Mouse (Mus musculus): ENCODE measurements around the gene D11Wsu47e. TPM values are rescaled to one million over a fixed set of nuclear protein-coding genes. Genes with fewer than 3 reads are reported as not detected.

D11Wsu47e gene
- 20.6 and 21.7 TPM in 2 replicates for polyA plus RNA-seq (2015; fragmentation: Nextera tagmentation; extraction: Ambion mirVana)

DNA sequence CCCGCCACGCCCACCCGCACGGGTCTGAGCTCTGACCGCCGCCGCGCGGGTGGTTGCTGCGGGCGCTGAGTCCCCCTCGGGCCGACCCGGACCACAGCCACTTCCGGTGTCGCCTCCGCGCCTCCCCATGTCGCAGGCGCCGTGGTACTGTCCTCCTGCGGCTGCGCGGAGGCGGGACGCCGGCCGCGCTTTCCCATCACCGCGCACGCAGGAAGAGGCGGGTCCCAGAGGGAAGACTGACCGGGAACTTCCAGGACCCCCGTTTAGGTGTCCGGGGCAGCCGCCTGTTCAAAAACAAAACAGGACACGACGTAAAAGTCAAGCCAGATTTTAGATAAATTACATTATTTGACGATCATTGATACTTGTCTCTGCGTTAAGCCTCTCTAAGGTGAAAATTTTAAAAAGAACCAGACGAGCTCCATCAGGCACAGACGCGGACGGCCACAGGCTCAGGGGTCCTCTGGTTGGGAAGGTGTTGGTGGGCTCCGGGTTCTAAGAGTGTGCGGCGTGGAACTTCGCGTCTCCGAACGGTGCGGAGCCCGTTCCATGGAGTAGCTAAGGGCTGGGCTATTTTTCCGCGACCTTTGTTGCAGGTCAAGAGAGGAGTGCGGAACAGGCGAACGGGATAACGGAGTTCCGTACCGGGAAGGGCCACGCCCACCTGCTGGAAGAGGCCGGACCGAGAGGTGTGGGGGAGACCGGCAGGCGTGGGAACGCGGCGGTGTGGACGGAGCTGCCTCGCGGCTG, at the start of gene D11Wsu47e, which contains the start of gene Fam104a:
Gene D11Wsu47e, plus strand, starts transcription at position 456 of the 750 bp plus-strand sequence.
Gene Fam104a, minus strand, starts transcription at position 199 of the 750 bp plus-strand sequence.
- Histone ChIP-seq H3K4me3 (peak within 1 kb of the TSS; percentile 93), H3K9ac (peak within 1 kb of the TSS; percentile 91), H3K27me3 (no peaks in the 10 kb centered on the region), H3K9me3 (replicated peaks) (no peaks in the 10 kb centered on the region), H3K27ac (peak within 1 kb of the TSS; percentile 95), H3K4me1 (peaks cover 48% of the 10 kb centered on the region), H3K4me2 (peak within 1 kb of the TSS; percentile 94), H3K36me3 (ENCODE audit: poor library complexity, severe bottlenecking) (peaks cover 17% of the 10 kb centered on the region)
- under 1% methylated on average over 58 of the region's 73 CpGs for WGBS
- ATAC-seq = peak; percentile 96

DNA sequence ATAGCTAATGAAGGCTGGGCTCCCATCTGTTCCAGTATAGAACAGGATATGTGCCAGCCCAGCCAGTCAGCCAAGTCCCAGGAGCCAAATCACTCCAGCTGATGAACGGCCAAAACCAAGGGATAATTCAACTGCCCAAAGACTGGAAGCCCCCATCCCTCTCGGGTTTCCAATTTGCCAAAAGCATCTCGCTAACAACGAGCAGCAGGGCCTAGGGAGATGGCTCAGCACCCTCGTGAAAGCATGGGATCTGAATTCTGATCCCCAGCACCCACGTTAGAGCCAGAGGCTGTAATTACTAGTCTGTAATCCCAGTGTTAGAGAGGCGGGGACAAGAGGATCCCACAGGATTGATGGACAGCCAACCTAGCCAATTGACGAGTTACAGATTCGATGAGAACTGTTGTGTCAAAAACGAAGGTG, 49.5 kb upstream of the D11Wsu47e start:
- Histone ChIP-seq H3K9ac (no peak overlapping the region), H3K27me3 (no peaks in the 10 kb centered on the region), H3K36me3 (ENCODE audit: poor library complexity, severe bottlenecking) (no peaks in the 10 kb centered on the region), H3K4me1 (no peaks in the 10 kb centered on the region), H3K9me3 (replicated peaks) (no peaks in the 10 kb centered on the region), H3K4me3 (no peak overlapping the region), H3K27ac (no peak overlapping the region), H3K4me2 (no peak overlapping the region)
- ATAC-seq = peak; percentile 33; the same call in 1 of the 2 replicates
- WGBS = 62% methylated on average over 10 of the region's 10 CpGs

- WGBS = 93% methylated on average over 12 of the region's 12 CpGs
- H3K4me1 ChIP-seq = no peaks in the 10 kb centered on the region
- no peak overlapping the region for H3K4me3 ChIP-seq
- no peak overlapping the region for H3K27ac ChIP-seq
- H3K36me3 ChIP-seq (ENCODE audit: poor library complexity, severe bottlenecking) = no peaks in the 10 kb centered on the region
- no peaks in the 10 kb centered on the region for H3K9me3 ChIP-seq (replicated peaks)
- no peak overlapping the region for H3K9ac ChIP-seq
- no peaks in the 10 kb centered on the region for H3K27me3 ChIP-seq
- ATAC-seq = no peak
- no peak overlapping the region for H3K4me2 ChIP-seq
Measured at GRCm38 (mm10) chr11:113638680-113639079, 45.5 kb upstream of the D11Wsu47e start.

DNA sequence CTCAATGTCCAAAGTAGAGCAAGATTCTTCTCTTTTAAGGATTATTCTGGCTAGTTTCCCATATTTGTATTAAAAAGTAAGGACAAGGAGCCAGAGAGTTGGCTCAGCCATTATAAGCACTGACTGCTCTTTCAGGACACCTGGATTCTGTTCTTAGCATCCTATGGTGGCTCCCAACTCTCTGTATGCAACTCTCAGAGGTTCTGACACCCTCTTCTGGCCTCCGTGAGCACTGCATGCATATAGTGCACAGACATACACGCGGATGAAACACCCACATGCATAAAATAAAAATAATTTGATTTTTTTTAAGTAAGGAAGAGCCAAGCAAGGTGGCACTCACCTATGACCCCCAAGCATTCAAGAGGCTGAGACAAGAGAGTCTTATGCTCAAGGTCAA, 39.0 kb upstream of the D11Wsu47e start:
- Histone ChIP-seq H3K4me2 (no peak overlapping the region), H3K36me3 (ENCODE audit: poor library complexity, severe bottlenecking) (no peaks in the 10 kb centered on the region), H3K4me1 (peaks cover 16% of the 10 kb centered on the region), H3K27ac (no peak overlapping the region), H3K9ac (no peak overlapping the region), H3K4me3 (no peak overlapping the region), H3K9me3 (replicated peaks) (no peaks in the 10 kb centered on the region), H3K27me3 (no peaks in the 10 kb centered on the region)
- ATAC-seq = no peak
- WGBS = 88% methylated on average over 3 of the region's 3 CpGs

- Histone ChIP-seq H3K9ac (peak overlapping the region; percentile 41; the same call in 1 of the 2 replicates), H3K4me1 (peaks cover 31% of the 10 kb centered on the region), H3K4me3 (no peak overlapping the region), H3K4me2 (peak overlapping the region; percentile 40), H3K27me3 (no peaks in the 10 kb centered on the region), H3K27ac (no peak overlapping the region), H3K36me3 (ENCODE audit: poor library complexity, severe bottlenecking) (peaks cover 16% of the 10 kb centered on the region), H3K9me3 (replicated peaks) (no peaks in the 10 kb centered on the region)
- ATAC-seq = peak; percentile 20; the same call in 1 of the 2 replicates
- 3% methylated on average over 15 of the region's 15 CpGs for WGBS
Measured at GRCm38 (mm10) chr11:113648152-113648551, 36.1 kb upstream of the D11Wsu47e start.

GRCm38 (mm10) chr11:113648690-113649352, 35.4 kb upstream of the D11Wsu47e start, which contains the start of gene Cog1:
Gene Cog1, plus strand, starts transcription at chr11:113649169.
- H3K4me1 ChIP-seq = peaks cover 31% of the 10 kb centered on the region
- no peaks in the 10 kb centered on the region for H3K27me3 ChIP-seq
- H3K9ac ChIP-seq = peak within 1 kb of the TSS; percentile 91
- H3K27ac ChIP-seq = peak within 1 kb of the TSS; percentile 90
- ATAC-seq = no peak
- peak within 1 kb of the TSS; percentile 78 for H3K4me2 ChIP-seq
- H3K36me3 ChIP-seq (ENCODE audit: poor library complexity, severe bottlenecking) = peaks cover 23% of the 10 kb centered on the region
- peak within 1 kb of the TSS; percentile 92 for H3K4me3 ChIP-seq
- no peaks in the 10 kb centered on the region for H3K9me3 ChIP-seq (replicated peaks)
- WGBS = 44% methylated on average over 26 of the region's 26 CpGs

GRCm38 (mm10) chr11:113649353-113650210, 34.6 kb upstream of the D11Wsu47e start, which contains the start of gene Slc39a11:
Gene Slc39a11, minus strand, starts transcription at chr11:113650079.
- H3K9me3 ChIP-seq (replicated peaks) = no peaks in the 10 kb centered on the region
- H3K4me1 ChIP-seq = peaks cover 31% of the 10 kb centered on the region
- peak within 1 kb of the TSS; percentile 91 for H3K9ac ChIP-seq
- peak; percentile 80 for ATAC-seq
- H3K27ac ChIP-seq = peak within 1 kb of the TSS; percentile 90
- peak within 1 kb of the TSS; percentile 92 for H3K4me3 ChIP-seq
- H3K4me2 ChIP-seq = peak within 1 kb of the TSS; percentile 78
- WGBS = under 1% methylated on average over 71 of the region's 91 CpGs
- H3K36me3 ChIP-seq (ENCODE audit: poor library complexity, severe bottlenecking) = peaks cover 31% of the 10 kb centered on the region
- H3K27me3 ChIP-seq = no peaks in the 10 kb centered on the region

GRCm38 (mm10) chr11:113651206-113651906, 32.9 kb upstream of the D11Wsu47e start:
- no peaks in the 10 kb centered on the region for H3K27me3 ChIP-seq
- H3K9me3 ChIP-seq (replicated peaks) = no peaks in the 10 kb centered on the region
- no peak for ATAC-seq
- WGBS = 73% methylated on average over 22 of the region's 22 CpGs
- no peak overlapping the region; the same call in 1 of the 2 replicates for H3K4me3 ChIP-seq
- peak overlapping the region; percentile 78 for H3K4me2 ChIP-seq
- H3K36me3 ChIP-seq (ENCODE audit: poor library complexity, severe bottlenecking) = peaks cover 48% of the 10 kb centered on the region
- H3K27ac ChIP-seq = peak overlapping the region; percentile 68
- no peak overlapping the region for H3K9ac ChIP-seq
- peaks cover 31% of the 10 kb centered on the region for H3K4me1 ChIP-seq

DNA sequence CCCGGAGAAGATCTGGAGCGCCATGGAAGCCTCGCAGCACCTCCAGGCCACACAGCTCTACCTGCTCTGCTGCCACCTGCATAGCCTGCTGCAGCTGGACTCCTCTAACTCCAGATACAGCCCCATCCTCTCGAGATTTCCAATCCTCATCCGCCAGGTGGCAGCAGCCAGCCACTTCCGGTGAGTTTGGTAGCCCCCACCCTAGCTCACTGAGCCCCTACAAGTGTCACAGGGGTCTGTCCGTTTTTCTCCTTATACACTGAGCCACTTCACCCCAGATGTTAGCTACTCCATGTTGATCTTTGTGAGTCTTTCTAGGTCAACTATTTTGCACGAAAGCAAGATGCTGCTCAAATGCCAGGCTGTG, 32.3 kb upstream of the D11Wsu47e start:
- Histone ChIP-seq H3K9ac (no peak overlapping the region), H3K27ac (peak overlapping the region; percentile 68), H3K4me3 (no peak overlapping the region), H3K4me1 (peaks cover 31% of the 10 kb centered on the region), H3K36me3 (ENCODE audit: poor library complexity, severe bottlenecking) (peaks cover 54% of the 10 kb centered on the region), H3K27me3 (no peaks in the 10 kb centered on the region), H3K4me2 (no peak overlapping the region), H3K9me3 (replicated peaks) (no peaks in the 10 kb centered on the region)
- WGBS = 45% methylated on average over 8 of the region's 8 CpGs
- peak; percentile 9; the same call in 1 of the 2 replicates for ATAC-seq

- Histone ChIP-seq H3K4me1 (peaks cover 31% of the 10 kb centered on the region), H3K27me3 (no peaks in the 10 kb centered on the region), H3K27ac (no peak overlapping the region), H3K9me3 (replicated peaks) (no peaks in the 10 kb centered on the region), H3K4me2 (no peak overlapping the region), H3K9ac (no peak overlapping the region), H3K4me3 (no peak overlapping the region), H3K36me3 (ENCODE audit: poor library complexity, severe bottlenecking) (peaks cover 60% of the 10 kb centered on the region)
- no peak for ATAC-seq
- WGBS = 90% methylated on average over 6 of the region's 6 CpGs
Measured at GRCm38 (mm10) chr11:113652516-113652915, 31.7 kb upstream of the D11Wsu47e start.

- Histone ChIP-seq H3K4me1 (peaks cover 16% of the 10 kb centered on the region), H3K9me3 (replicated peaks) (no peaks in the 10 kb centered on the region), H3K4me2 (no peak overlapping the region), H3K27ac (0 out of 2 replicates have a peak overlapping the region, but pooled peaks have one; percentile 2), H3K27me3 (no peaks in the 10 kb centered on the region), H3K36me3 (ENCODE audit: poor library complexity, severe bottlenecking) (peaks cover 75% of the 10 kb centered on the region), H3K4me3 (no peak overlapping the region), H3K9ac (no peak overlapping the region)
- ATAC-seq = no peak
- 96% methylated on average over 15 of the region's 15 CpGs for WGBS
Measured at GRCm38 (mm10) chr11:113654105-113654504, 30.1 kb upstream of the D11Wsu47e start.

Measured in forebrain, embryonic 13.5 days (tissue).